Mouse (Mus musculus) CH12.LX (cell line): ENCODE measurements around the gene Tshz2. TPM values are rescaled to one million over a fixed set of nuclear protein-coding genes. Genes with fewer than 3 reads are reported as not detected.

ENCODE experiments used
- DNase-seq: peaks from one replicate; pipeline ENCODE4 v3.0.0-alpha.2; 2013; ENCODE audit errors: extremely low read depth
- H3K27ac ChIP-seq: 2 replicates; pipeline ENCODE4 v1.5.1; 2012; ENCODE audit warnings: low read depth, mild to moderate bottlenecking, control low read depth, moderate library complexity; ENCODE audit not compliant: insufficient read depth
- H3K27me3 ChIP-seq: replicated peaks from 2 replicates; pipeline ENCODE3; 2012; ENCODE audit warnings: inconsistent platforms
- H3K36me3 ChIP-seq, 2 experiments: replicated peaks in 1 of 2; 2 replicates each; pipeline versions ENCODE3 to v1.6.1; 2012; ENCODE audit warnings: inconsistent platforms in 1 of 2, low read length in 1 of 2, mild to moderate bottlenecking in 1 of 2, mixed read lengths in 1 of 2, moderate library complexity in 1 of 2; ENCODE audit not compliant: control insufficient read depth in 1 of 2, insufficient read depth in 1 of 2
- H3K4me1 ChIP-seq, 2 experiments: 2 replicates each; pipeline ENCODE4 v1.6.1; 2012; ENCODE audit warnings: inconsistent platforms in 1 of 2, moderate library complexity in 1 of 2; ENCODE audit not compliant: insufficient read depth in 2 of 2, control insufficient read depth in 1 of 2
- H3K4me2 ChIP-seq: 2 replicates; pipeline ENCODE4 v1.6.1; 2012; ENCODE audit warnings: low read depth, mild to moderate bottlenecking, control low read depth; ENCODE audit not compliant: poor library complexity, insufficient read depth, severe bottlenecking
- H3K4me3 ChIP-seq, 3 experiments: fragments of 150-350 bp in 1 of 3; sonication (generic) in 1 of 3; replicated peaks in 1 of 3; 2 replicates each; pipeline versions ENCODE3 to v1.5.1; 2011 to 2012; ENCODE audit warnings: low read depth in 2 of 3, low read length in 2 of 3, mild to moderate bottlenecking in 2 of 3, moderate library complexity in 2 of 3, control low read depth in 1 of 3, improper control_type of control experiment in 1 of 3, inconsistent platforms in 1 of 3, mixed read lengths in 1 of 3; ENCODE audit not compliant: poor library complexity in 1 of 3
- H3K79me2 ChIP-seq: replicated peaks from 2 replicates; pipeline ENCODE4 v1.6.1; 2012; ENCODE audit warnings: mild to moderate bottlenecking, moderate library complexity; ENCODE audit not compliant: control insufficient read depth, poor library complexity, insufficient read depth, severe bottlenecking; ENCODE audit errors: extremely low read depth
- H3K9ac ChIP-seq: 2 replicates; pipeline ENCODE4 v1.6.1; 2012; ENCODE audit warnings: low read depth, mild to moderate bottlenecking, control low read depth, moderate library complexity; ENCODE audit not compliant: insufficient read depth
- H3K9me3 ChIP-seq: replicated peaks from 2 replicates; pipeline ENCODE3; 2012; ENCODE audit warnings: low read length, inconsistent platforms, mixed read lengths
- CHD1 ChIP-seq: IDR thresholded peaks from 2 replicates; pipeline ENCODE4 v1.6.1; 2012; ENCODE audit warnings: low read depth, low read length, improper control_type of control experiment, inconsistent platforms
- EP300 ChIP-seq: IDR thresholded peaks from 2 replicates; pipeline ENCODE4 v1.6.1; 2011; ENCODE audit warnings: low read length, improper control_type of control experiment
- ETS1 ChIP-seq: conservative IDR thresholded peaks from 2 replicates; pipeline ENCODE4 v1.6.1; 2012; ENCODE audit warnings: low read depth, mild to moderate bottlenecking, inconsistent platforms, low read length, improper control_type of control experiment, moderate library complexity
- GABPA ChIP-seq: IDR thresholded peaks from 2 replicates; pipeline ENCODE4 v1.6.1; 2012; ENCODE audit warnings: low read depth, low read length, improper control_type of control experiment, inconsistent platforms; ENCODE audit not compliant: insufficient replicate concordance
- HCFC1 ChIP-seq: IDR thresholded peaks from 2 replicates; pipeline ENCODE4 v1.6.1; 2012; ENCODE audit warnings: low read depth, mild to moderate bottlenecking, inconsistent platforms, low read length, improper control_type of control experiment
- IRF4 ChIP-seq: IDR thresholded peaks from 2 replicates; pipeline ENCODE4 v1.6.1; 2014; ENCODE audit warnings: low read depth, mild to moderate bottlenecking, inconsistent platforms, low read length, improper control_type of control experiment
- JUN ChIP-seq: IDR thresholded peaks from 2 replicates; pipeline ENCODE4 v1.6.1; 2011; ENCODE audit warnings: low read depth, mild to moderate bottlenecking, low read length, improper control_type of control experiment, moderate library complexity; ENCODE audit not compliant: insufficient read depth
- JUND ChIP-seq: conservative IDR thresholded peaks from 2 replicates; pipeline ENCODE4 v1.6.1; 2011; ENCODE audit warnings: low read depth, low read length, improper control_type of control experiment
- MAFK ChIP-seq: IDR thresholded peaks from 2 replicates; pipeline ENCODE4 v1.6.1; 2011; ENCODE audit warnings: low read length, improper control_type of control experiment; ENCODE audit not compliant: insufficient replicate concordance
- MAX ChIP-seq: IDR thresholded peaks from 2 replicates; pipeline ENCODE4 v1.6.1; 2011; ENCODE audit warnings: low read length, improper control_type of control experiment
- MAZ ChIP-seq: IDR thresholded peaks from 2 replicates; pipeline ENCODE4 v1.6.1; 2012; ENCODE audit warnings: low read depth, mild to moderate bottlenecking, inconsistent platforms, low read length, improper control_type of control experiment, moderate library complexity
- MXI1 ChIP-seq: IDR thresholded peaks from 2 replicates; pipeline ENCODE4 v1.6.1; 2011; ENCODE audit warnings: mild to moderate bottlenecking, low read depth, low read length, improper control_type of control experiment
- NELFE ChIP-seq: IDR thresholded peaks from 2 replicates; pipeline ENCODE4 v1.6.1; 2011; ENCODE audit warnings: low read depth, low read length, improper control_type of control experiment
- PAX5 ChIP-seq: IDR thresholded peaks from 2 replicates; pipeline ENCODE4 v1.6.1; 2012; ENCODE audit warnings: low read length, inconsistent platforms, mixed read lengths
- POLR2AphosphoS2 ChIP-seq: IDR thresholded peaks from 2 replicates; pipeline ENCODE4 v1.6.1; 2011; ENCODE audit warnings: low read depth, low read length, improper control_type of control experiment
- RAD21 ChIP-seq: IDR thresholded peaks from 2 replicates; pipeline ENCODE4 v1.6.1; 2011; ENCODE audit warnings: low read depth, mild to moderate bottlenecking, low read length, improper control_type of control experiment, moderate library complexity
- RCOR1 ChIP-seq: conservative IDR thresholded peaks from 2 replicates; pipeline ENCODE4 v1.6.1; 2012; ENCODE audit warnings: low read depth, mild to moderate bottlenecking, inconsistent platforms, low read length, improper control_type of control experiment
- SMC3 ChIP-seq: IDR thresholded peaks from 2 replicates; pipeline ENCODE4 v1.6.1; 2011; ENCODE audit warnings: low read depth, low read length, improper control_type of control experiment
- TBP ChIP-seq: conservative IDR thresholded peaks from 2 replicates; pipeline ENCODE4 v1.6.1; 2011; ENCODE audit warnings: low read depth, low read length, improper control_type of control experiment
- UBTF ChIP-seq: IDR thresholded peaks from 2 replicates; pipeline ENCODE4 v1.6.1; 2012; ENCODE audit warnings: low read depth, mild to moderate bottlenecking, inconsistent platforms, low read length, improper control_type of control experiment, moderate library complexity
- USF1 ChIP-seq: IDR thresholded peaks from 2 replicates; pipeline ENCODE4 v1.6.1; 2014; ENCODE audit warnings: low read depth, mild to moderate bottlenecking, inconsistent platforms, low read length, improper control_type of control experiment
- USF2 ChIP-seq: conservative IDR thresholded peaks from 2 replicates; pipeline ENCODE4 v1.6.1; 2011; ENCODE audit warnings: low read depth, low read length, improper control_type of control experiment
- ZC3H11A ChIP-seq: IDR thresholded peaks from 2 replicates; pipeline ENCODE4 v1.6.1; 2012; ENCODE audit warnings: low read depth, mild to moderate bottlenecking, inconsistent platforms, low read length, improper control_type of control experiment
- ZKSCAN1 ChIP-seq: IDR thresholded peaks from 2 replicates; pipeline ENCODE4 v1.6.1; 2012; ENCODE audit warnings: low read depth, inconsistent platforms, low read length, improper control_type of control experiment, borderline replicate concordance
- ZNF384 ChIP-seq: IDR thresholded peaks from 2 replicates; pipeline ENCODE4 v1.6.1; 2012; ENCODE audit warnings: low read depth, low read length, improper control_type of control experiment, inconsistent platforms
- dilution Hi-C: fragments of 300-500 bp; cut with MboI; formaldehyde crosslinking; loops from 2 replicates; pipeline ENCODE4 v1.14.3; 2020; ENCODE audit warnings: low sequenced_read_pairs; ENCODE audit not compliant: extremely low pct_unique_long_range_greater_than_20kb, extremely low pct_ligation_motif_present
- in situ Hi-C: fragments of 300-500 bp; cut with MboI; formaldehyde crosslinking; loops from 3 replicates; pipeline ENCODE4 v1.14.3; 2019; ENCODE audit warnings: low sequenced_read_pairs, low pct_ligation_motif_present, low pct_unique_long_range_greater_than_20kb, mixed read lengths
- polyA plus RNA-seq: library from polyadenylated mRNA; unstranded; fragments of >175 nt; gene quantifications from 2 replicates; pipeline ENCODE4 v1.2.1, GENCODE M21; 2012; ENCODE audit warnings: low read depth; ENCODE audit not compliant: insufficient read length
- total RNA-seq, 2 experiments: library from RNA; depleted of rRNA; stranded (reverse); fragments of 300-350 nt in 1 of 2; fragments of >200 nt in 1 of 2; gene quantifications; 2 replicates each; pipeline ENCODE4 v1.2.3; 2012 to 2014

Gene Tshz2
- total and polyA plus RNA-seq, 3 experiments, result not detected

DNA sequence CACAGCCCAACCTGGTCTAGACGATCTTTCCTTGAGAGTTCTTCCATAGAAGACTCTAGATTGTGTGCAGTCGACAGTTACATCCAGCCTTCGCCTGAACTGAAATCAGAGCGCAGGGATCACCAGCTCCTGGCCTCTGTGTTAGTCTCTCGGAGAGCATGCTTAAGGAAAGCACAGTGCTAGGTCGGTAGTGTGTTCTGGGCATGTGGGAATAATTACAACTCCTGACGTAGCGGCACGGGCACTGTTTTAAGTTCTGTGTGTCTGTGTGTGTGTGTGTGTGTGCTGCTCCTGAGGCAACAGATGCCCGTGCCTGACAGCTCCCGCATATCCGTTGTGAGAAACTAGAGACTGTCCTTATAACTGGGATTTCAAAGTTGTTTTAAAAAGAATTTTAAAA, 398.4 kb downstream of the Tshz2 start:
- Histone ChIP-seq H3K36me3 (no peaks in the 10 kb centered on the region), H3K27ac (no peak overlapping the region), H3K27me3 (no peaks in the 10 kb centered on the region), H3K79me2 (no peaks in the 10 kb centered on the region), H3K4me2 (no peak overlapping the region), H3K4me1 (no peaks in the 10 kb centered on the region), H3K4me3 (no peak overlapping the region), H3K9ac (no peak overlapping the region), H3K9me3 (peaks cover 69% of the 10 kb centered on the region)
- in situ Hi-C loops (no loop called here), dilution Hi-C loops (no loop called here)
- TF ChIP-seq RAD21 (no peak), NELFE (no peak), EP300 (no peak), TBP (no peak), UBTF (no peak), ZKSCAN1 (no peak), GABPA (no peak), USF2 (no peak), POLR2AphosphoS2 (no peak), HCFC1 (no peak), ZC3H11A (no peak), IRF4 (no peak)
- no peak for DNase-seq

DNA sequence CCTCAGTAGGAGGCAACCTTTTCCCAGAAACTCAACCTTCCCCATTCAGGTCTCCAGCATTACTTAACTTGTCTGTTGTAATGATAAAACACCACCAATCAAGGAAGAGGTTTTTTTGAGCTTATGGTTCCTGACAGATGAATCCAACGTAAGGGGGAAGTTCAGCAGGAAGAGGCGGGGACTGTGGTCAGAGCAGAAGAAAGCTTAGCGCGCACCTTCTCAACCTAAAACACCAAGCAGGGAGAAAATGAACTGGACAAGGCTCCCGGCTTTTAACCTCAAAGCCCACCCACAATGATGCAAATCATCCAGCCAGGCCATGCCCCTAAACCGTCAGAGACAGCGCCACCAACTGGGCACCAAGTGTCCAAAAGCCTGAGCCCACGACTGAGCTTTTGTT, 399.1 kb downstream of the Tshz2 start:
- no peak overlapping the region for H3K4me3 ChIP-seq
- peaks cover 68% of the 10 kb centered on the region for H3K9me3 ChIP-seq
- H3K27ac ChIP-seq, result no peak overlapping the region
- DNase-seq, result no peak
- dilution Hi-C loops, result no loop called here
- no peaks in the 10 kb centered on the region for H3K27me3 ChIP-seq
- H3K4me1 ChIP-seq, result no peaks in the 10 kb centered on the region
- H3K4me2 ChIP-seq, result no peak overlapping the region
- no peaks in the 10 kb centered on the region for H3K36me3 ChIP-seq
- no peak for TF ChIP-seq PAX5
- TF ChIP-seq ZC3H11A, result no peak
- no peaks in the 10 kb centered on the region for H3K79me2 ChIP-seq
- in situ Hi-C loops, result no loop called here
- H3K9ac ChIP-seq, result no peak overlapping the region

DNA sequence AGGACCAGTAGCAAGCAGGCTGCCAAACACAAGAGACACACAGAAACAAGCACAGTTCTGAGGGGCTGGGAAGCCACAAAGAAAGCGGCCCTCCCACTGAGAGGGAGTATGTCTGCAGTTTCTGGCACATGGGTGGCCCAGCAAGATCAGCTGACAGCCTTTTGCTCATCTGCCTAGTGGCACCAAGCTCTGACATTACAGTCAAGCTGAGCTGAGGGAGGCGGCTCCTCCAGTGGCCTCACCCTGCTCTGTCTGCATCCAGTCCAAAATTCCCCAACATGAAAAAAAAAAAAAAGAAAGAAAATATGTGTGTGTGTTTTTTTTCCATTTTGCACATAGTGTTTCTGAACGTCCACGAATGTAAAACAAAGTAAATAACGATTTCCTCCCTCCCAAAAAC, 400.4 kb downstream of the Tshz2 start:
- in situ Hi-C loops, result no loop called here
- Histone ChIP-seq H3K9ac (no peak overlapping the region), H3K79me2 (no peaks in the 10 kb centered on the region), H3K27ac (no peak overlapping the region), H3K4me3 (no peak overlapping the region), H3K9me3 (peaks cover 68% of the 10 kb centered on the region), H3K4me1 (no peaks in the 10 kb centered on the region), H3K4me2 (no peak overlapping the region), H3K36me3 (no peaks in the 10 kb centered on the region), H3K27me3 (no peaks in the 10 kb centered on the region)
- TF ChIP-seq PAX5 (no peak), MAFK (no peak), ZNF384 (no peak), MAX (no peak), RCOR1 (no peak), RAD21 (no peak), EP300 (no peak), POLR2AphosphoS2 (no peak), ZKSCAN1 (no peak), GABPA (no peak), JUN (no peak), ETS1 (no peak), USF1 (no peak), MXI1 (no peak), SMC3 (no peak), JUND (no peak), MAZ (no peak), CHD1 (no peak)
- DNase-seq, result no peak
- dilution Hi-C loops, result no loop called here
